Mouse (Mus musculus) embryonic facial prominence, embryonic 12.5 days (tissue): Measurements from ENCODE around the gene Rad18. TPM values are rescaled to one million over a fixed set of nuclear protein-coding genes. Genes with fewer than 3 reads are reported as not detected.
"Not testable (repeated sequence)": the region's sequence is repeated elsewhere in the genome, so short reads cannot be mapped to it uniquely, and the experiment has no call there.

Source experiments
- ATAC-seq: fragments of 200-750 bp; cut with Nextera tagmentation; 2 replicates; pipeline ENCODE4 v1.8.0; 2017; ENCODE audit not compliant: insufficient number of reproducible peaks, insufficient read depth, low FRiP score, low TSS enrichment
- H3K27ac ChIP-seq: fragments of 300-500 bp; sonication (generic); 2 replicates; pipeline ENCODE4 v1.5.1; 2016; ENCODE audit warnings: mild to moderate bottlenecking
- H3K27me3 ChIP-seq: fragments of 300-500 bp; sonication (generic); 2 replicates; pipeline ENCODE4 v1.6.1; 2016; ENCODE audit warnings: mild to moderate bottlenecking, moderate library complexity
- H3K36me3 ChIP-seq: fragments of 300-500 bp; sonication (generic); 2 replicates; pipeline ENCODE4 v1.6.1; 2016; ENCODE audit warnings: mild to moderate bottlenecking
- H3K4me1 ChIP-seq: fragments of 300-500 bp; sonication (generic); 2 replicates; pipeline ENCODE4 v1.6.1; 2016
- H3K4me2 ChIP-seq: fragments of 300-500 bp; sonication (generic); replicated peaks from 2 replicates; pipeline ENCODE4 v1.6.1; 2016; ENCODE audit warnings: mild to moderate bottlenecking, moderate library complexity
- H3K4me3 ChIP-seq: fragments of 300-500 bp; sonication (generic); 2 replicates; pipeline ENCODE4 v1.5.1; 2016; ENCODE audit warnings: mild to moderate bottlenecking
- H3K9ac ChIP-seq: fragments of 300-500 bp; sonication (generic); 2 replicates; pipeline ENCODE4 v1.6.1; 2016; ENCODE audit warnings: mild to moderate bottlenecking, moderate library complexity
- H3K9me3 ChIP-seq: fragments of 300-500 bp; sonication (generic); 2 replicates; pipeline ENCODE4 v1.6.1; 2016; ENCODE audit warnings: mild to moderate bottlenecking, moderate library complexity
- WGBS: fragments of 180-500 bp; shearing (Covaris S2); methylation state at CpG from one replicate; pipeline ENCODE4 v1.1.7; 2016; 5-methylcytosine and 5-hydroxymethylcytosine counted together
- polyA plus RNA-seq: library from polyadenylated mRNA; unstranded; fragments of >200 nt; fragmentation: Nextera tagmentation; extraction: Ambion mirVana; gene quantifications from 2 replicates; pipeline ENCODE4 v1.2.1, GENCODE M21; 2016

Rad18 gene
- polyA plus RNA-seq, 1 experiment from 2014 or later: 49.2 TPM

GRCm38 (mm10) chr6:112725468-112725867 lies 29.0 kb upstream of the Rad18 start:
- no peak overlapping the region for H3K27ac ChIP-seq
- ATAC-seq: no peak
- H3K27me3 ChIP-seq: no peaks in the 10 kb centered on the region
- no peak overlapping the region for H3K4me3 ChIP-seq
- 86% methylated on average over 4 of the region's 4 CpGs for WGBS
- H3K9me3 ChIP-seq: no peaks in the 10 kb centered on the region
- H3K4me2 ChIP-seq: no peak overlapping the region
- H3K4me1 ChIP-seq: peaks cover 10% of the 10 kb centered on the region
- H3K9ac ChIP-seq: no peak overlapping the region
- no peaks in the 10 kb centered on the region for H3K36me3 ChIP-seq

GRCm38 (mm10) chr6:112720409-112721080 lies 24.1 kb upstream of the Rad18 start:
- H3K27ac ChIP-seq: no peak overlapping the region

GRCm38 (mm10) chr6:112719983-112720382 lies 23.5 kb upstream of the Rad18 start:
- H3K36me3 ChIP-seq: no peaks in the 10 kb centered on the region

More at GRCm38 (mm10) chr6:112720409-112721080, 24.1 kb upstream of the Rad18 start:
- Histone ChIP-seq H3K36me3 (no peaks in the 10 kb centered on the region), H3K4me3 (no peak overlapping the region), H3K9ac (no peak overlapping the region), H3K9me3 (no peaks in the 10 kb centered on the region), H3K27me3 (no peaks in the 10 kb centered on the region), H3K4me1 (no peaks in the 10 kb centered on the region), H3K4me2 (no peak overlapping the region)
- no peak for ATAC-seq
- WGBS: 89% methylated on average over 5 of the region's 5 CpGs

GRCm38 (mm10) chr6:112717168-112717567 lies 20.7 kb upstream of the Rad18 start:
- no peak for ATAC-seq
- H3K36me3 ChIP-seq: no peaks in the 10 kb centered on the region
- WGBS: 56% methylated on average over 5 of the region's 5 CpGs

More at GRCm38 (mm10) chr6:112719983-112720382, 23.5 kb upstream of the Rad18 start:
- ATAC-seq: no peak
- 98% methylated on average over 1 of the region's 1 CpGs for WGBS
- Histone ChIP-seq H3K4me1 (no peaks in the 10 kb centered on the region), H3K27me3 (no peaks in the 10 kb centered on the region), H3K27ac (no peak overlapping the region), H3K4me2 (no peak overlapping the region), H3K4me3 (no peak overlapping the region), H3K9me3 (no peaks in the 10 kb centered on the region), H3K9ac (no peak overlapping the region)

GRCm38 (mm10) chr6:112713951-112714350 lies 17.5 kb upstream of the Rad18 start:
- WGBS: 87% methylated on average over 3 of the region's 3 CpGs

More at GRCm38 (mm10) chr6:112717168-112717567, 20.7 kb upstream of the Rad18 start:
- H3K4me2 ChIP-seq: no peak overlapping the region
- no peak overlapping the region for H3K9ac ChIP-seq
- H3K4me3 ChIP-seq: no peak overlapping the region
- no peaks in the 10 kb centered on the region for H3K27me3 ChIP-seq
- H3K27ac ChIP-seq: no peak overlapping the region
- no peaks in the 10 kb centered on the region for H3K9me3 ChIP-seq
- H3K4me1 ChIP-seq: no peaks in the 10 kb centered on the region

GRCm38 (mm10) chr6:112702296-112702695 lies 5.8 kb upstream of the Rad18 start:
- ATAC-seq, H3K4me3 ChIP-seq, H3K36me3 ChIP-seq, H3K4me2 ChIP-seq, H3K9me3 ChIP-seq, H3K4me1 ChIP-seq, H3K9ac ChIP-seq, H3K27ac ChIP-seq, H3K27me3 ChIP-seq: not testable (repeated sequence)
- 86% methylated on average over 4 of the region's 4 CpGs for WGBS

More at GRCm38 (mm10) chr6:112713951-112714350, 17.5 kb upstream of the Rad18 start:
- no peak overlapping the region for H3K4me3 ChIP-seq
- H3K4me1 ChIP-seq: no peaks in the 10 kb centered on the region
- H3K4me2 ChIP-seq: no peak overlapping the region
- no peak for ATAC-seq
- no peak overlapping the region for H3K9ac ChIP-seq
- H3K27me3 ChIP-seq: no peaks in the 10 kb centered on the region
- H3K27ac ChIP-seq: no peak overlapping the region
- H3K9me3 ChIP-seq: no peaks in the 10 kb centered on the region
- no peaks in the 10 kb centered on the region for H3K36me3 ChIP-seq

- Histone ChIP-seq H3K9ac (no peak overlapping the region), H3K27ac (no peak overlapping the region), H3K4me1 (peaks cover 3% of the 10 kb centered on the region; the same call in 1 of the 2 replicates), H3K36me3 (no peaks in the 10 kb centered on the region), H3K27me3 (no peaks in the 10 kb centered on the region; the same call in 1 of the 2 replicates), H3K4me2 (no peak overlapping the region), H3K4me3 (no peak overlapping the region), H3K9me3 (no peaks in the 10 kb centered on the region)
- 0% methylated on average over 1 of the region's 1 CpGs for WGBS
- no peak for ATAC-seq
Measured at GRCm38 (mm10) chr6:112700392-112700791, 3.9 kb upstream of the Rad18 start.

- WGBS: 59% methylated on average over 1 of the region's 1 CpGs
- no peaks in the 10 kb centered on the region for H3K9me3 ChIP-seq
- H3K9ac ChIP-seq: no peak overlapping the region
- ATAC-seq: no peak
- H3K4me2 ChIP-seq: no peak overlapping the region
- no peak overlapping the region for H3K4me3 ChIP-seq
- no peaks in the 10 kb centered on the region; the same call in 1 of the 2 replicates for H3K27me3 ChIP-seq
- H3K36me3 ChIP-seq: no peaks in the 10 kb centered on the region
- no peak overlapping the region for H3K27ac ChIP-seq
- peaks cover 4% of the 10 kb centered on the region; the same call in 1 of the 2 replicates for H3K4me1 ChIP-seq
Measured at GRCm38 (mm10) chr6:112699115-112699514, 2.6 kb upstream of the Rad18 start.

GRCm38 (mm10) chr6:112694492-112694891 lies 2.0 kb downstream of the Rad18 start:
- Histone ChIP-seq H3K4me3 (no peak overlapping the region), H3K27ac (no peak overlapping the region), H3K4me2 (no peak overlapping the region), H3K27me3 (no peaks in the 10 kb centered on the region; the same call in 1 of the 2 replicates), H3K9ac (no peak overlapping the region), H3K36me3 (peaks cover 13% of the 10 kb centered on the region), H3K9me3 (no peaks in the 10 kb centered on the region), H3K4me1 (peaks cover 4% of the 10 kb centered on the region; the same call in 1 of the 2 replicates)
- WGBS: 94% methylated on average over 5 of the region's 5 CpGs
- ATAC-seq: no peak

GRCm38 (mm10) chr6:112691523-112691922 lies 5.0 kb downstream of the Rad18 start:
- Histone ChIP-seq H3K36me3 (peaks cover 18% of the 10 kb centered on the region), H3K4me2 (no peak overlapping the region), H3K27ac (no peak overlapping the region), H3K4me1 (peaks cover 4% of the 10 kb centered on the region; the same call in 1 of the 2 replicates), H3K9ac (no peak overlapping the region), H3K27me3 (no peaks in the 10 kb centered on the region), H3K4me3 (no peak overlapping the region), H3K9me3 (no peaks in the 10 kb centered on the region)
- 92% methylated on average over 1 of the region's 1 CpGs for WGBS
- no peak for ATAC-seq

GRCm38 (mm10) chr6:112688033-112688432 lies 8.5 kb downstream of the Rad18 start:
- no peak for ATAC-seq
- Histone ChIP-seq H3K27me3 (no peaks in the 10 kb centered on the region), H3K36me3 (peaks cover 18% of the 10 kb centered on the region), H3K9me3 (no peaks in the 10 kb centered on the region), H3K4me1 (no peaks in the 10 kb centered on the region), H3K4me2 (no peak overlapping the region), H3K9ac (no peak overlapping the region), H3K27ac (no peak overlapping the region), H3K4me3 (no peak overlapping the region)
- 95% methylated on average over 3 of the region's 3 CpGs for WGBS

GRCm38 (mm10) chr6:112686485-112686884 lies 10.0 kb downstream of the Rad18 start:
- H3K27me3 ChIP-seq: no peaks in the 10 kb centered on the region
- H3K4me3 ChIP-seq: no peak overlapping the region
- H3K4me1 ChIP-seq: no peaks in the 10 kb centered on the region
- 58% methylated on average over 7 of the region's 7 CpGs for WGBS
- no peak for ATAC-seq
- no peak overlapping the region for H3K4me2 ChIP-seq
- H3K9me3 ChIP-seq: no peaks in the 10 kb centered on the region
- H3K9ac ChIP-seq: no peak overlapping the region
- H3K36me3 ChIP-seq: peaks cover 18% of the 10 kb centered on the region
- no peak overlapping the region for H3K27ac ChIP-seq
